Mouse (Mus musculus): ENCODE measurements at regions not wholly inside any gene's neighbourhood (a gene's known extent, or its start where the extent isn't known, plus 50 kb on each side); places are given as distances from the start of the nearest gene placed in this dataset.

DNA sequence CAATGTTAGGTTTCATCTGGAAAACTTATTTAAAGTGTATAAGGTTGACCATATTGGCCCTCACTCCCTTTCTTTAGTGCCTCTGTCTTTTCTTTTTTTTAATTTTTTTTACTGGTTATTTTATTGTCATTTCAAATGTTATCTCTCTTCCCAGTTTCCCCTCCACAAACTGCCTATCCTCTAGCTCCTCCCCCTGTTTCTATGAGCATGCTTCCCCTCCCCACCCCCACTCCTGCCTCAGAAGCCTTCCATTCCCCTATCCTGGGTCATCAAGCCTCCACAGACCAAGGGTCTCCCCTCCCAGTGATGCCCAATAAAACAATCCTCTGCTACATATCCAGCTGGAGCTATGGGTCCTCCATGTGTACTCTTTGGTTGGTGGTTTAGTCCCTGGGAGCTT lies 2134.9 kb upstream of the Lrrc6 start:
- DNase-seq (ENCODE audit: low spot score): no peak

DNA sequence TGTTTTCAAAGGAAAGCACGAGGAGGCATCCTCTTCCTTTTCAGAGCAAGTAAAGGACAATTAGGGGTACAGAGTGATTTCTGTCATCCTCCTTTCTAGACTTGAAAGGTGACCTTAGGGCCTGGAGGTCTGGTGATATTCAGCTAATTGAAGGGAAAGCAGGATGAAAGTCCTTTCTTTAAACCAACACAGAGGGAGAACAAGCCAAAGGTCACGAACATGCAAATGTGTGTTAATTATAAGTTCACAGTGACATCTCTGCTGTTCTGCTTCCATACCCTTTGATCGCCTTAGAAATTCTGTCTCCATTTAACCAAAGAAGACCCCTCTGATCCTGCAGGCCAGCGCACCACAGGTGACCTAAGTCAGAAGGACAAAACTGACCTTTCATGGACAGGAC lies 2126.3 kb upstream of the Lrrc6 start:
- DNase-seq (ENCODE audit: low spot score): no peak

DNA sequence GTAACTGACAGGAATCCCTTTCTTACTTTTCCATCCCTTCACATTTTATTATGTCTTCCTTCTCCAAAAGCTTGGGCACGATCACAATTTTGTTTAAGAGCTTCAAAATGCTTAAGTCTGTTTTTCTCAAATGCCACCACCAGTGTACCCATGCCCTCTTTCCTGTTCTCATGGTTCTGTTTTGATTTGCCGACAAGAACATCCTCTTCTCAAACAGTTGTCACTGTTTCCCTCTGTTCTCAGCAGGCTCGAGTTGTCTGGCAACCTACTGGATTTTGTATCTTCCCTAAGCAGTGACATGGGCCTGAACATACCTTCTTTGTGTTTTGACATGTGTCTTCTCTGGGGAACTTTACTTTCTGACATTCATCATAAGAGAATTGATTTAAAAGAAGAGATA lies 2124.1 kb upstream of the Lrrc6 start:
- no peak for DNase-seq (ENCODE audit: low spot score)

DNA sequence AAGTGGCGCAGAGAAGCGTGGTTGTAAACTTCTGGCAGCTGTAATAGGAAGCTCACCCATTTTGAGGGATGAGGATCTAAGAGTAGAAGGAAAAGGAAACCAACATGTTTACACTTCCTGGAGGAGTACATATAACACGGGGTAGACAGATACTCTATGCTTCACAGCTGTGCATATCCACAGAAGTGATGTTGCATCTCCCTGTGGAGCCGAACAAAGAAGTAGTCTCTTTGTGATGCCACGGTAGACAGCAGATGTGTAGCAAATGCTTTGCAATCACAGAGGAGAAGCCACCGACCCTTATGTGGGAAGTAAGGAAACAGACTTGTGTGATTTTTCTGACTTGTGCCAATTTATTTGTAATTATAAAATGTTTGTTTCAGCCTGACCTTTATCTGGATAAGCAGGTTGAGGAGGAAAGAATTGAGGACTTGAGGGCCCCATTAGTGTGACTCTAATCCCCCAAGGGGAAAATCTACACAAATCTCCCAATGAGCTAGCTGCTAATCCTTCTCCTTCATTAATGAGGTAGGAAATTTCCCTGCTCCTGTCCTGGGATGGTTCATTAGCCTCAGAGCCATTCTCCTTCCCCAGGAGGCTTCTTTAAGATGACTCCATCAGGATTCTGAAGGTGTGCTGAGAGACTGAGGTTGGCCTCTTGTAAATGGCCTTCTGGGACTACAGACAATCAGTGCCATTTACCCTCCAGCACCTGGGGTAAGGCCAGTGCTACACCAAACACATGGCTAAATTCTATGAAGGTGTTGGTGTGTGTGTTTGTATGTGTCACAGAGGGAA lies 2119.9 kb upstream of the Lrrc6 start:
- no peak for DNase-seq (ENCODE audit: low spot score)

DNA sequence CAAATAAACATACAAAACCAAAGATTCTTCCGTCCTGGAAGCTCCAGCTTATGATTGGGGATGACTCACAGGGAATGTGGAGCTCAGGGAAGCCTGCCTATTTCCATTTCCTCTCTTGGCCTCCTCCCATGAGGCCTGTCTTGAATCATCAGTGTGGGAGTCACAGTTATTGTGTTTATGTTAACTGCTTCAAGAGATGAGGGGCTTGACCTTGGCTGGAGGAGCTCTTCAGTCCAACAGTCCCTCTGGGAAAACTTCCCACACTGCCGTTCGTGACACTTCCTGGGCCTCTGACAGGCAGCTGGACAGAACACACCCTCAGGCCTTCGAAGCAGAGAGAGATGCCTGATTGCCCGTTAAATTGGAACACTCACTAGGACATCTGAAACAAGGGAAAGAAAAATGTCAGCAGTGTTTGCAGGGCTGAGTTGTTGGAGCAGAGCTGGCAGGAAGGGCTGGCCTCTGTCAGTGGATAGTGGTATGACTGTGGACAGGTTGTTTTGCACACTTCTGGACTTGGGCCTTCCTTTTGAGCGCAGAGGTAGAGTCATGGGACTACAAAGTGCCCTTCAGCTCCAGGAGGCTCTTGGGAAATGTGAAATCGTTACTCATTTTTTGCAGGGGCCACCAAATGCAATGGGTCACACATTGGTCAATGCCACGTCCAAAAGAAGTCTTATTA lies 2105.5 kb upstream of the Lrrc6 start:
- DNase-seq (ENCODE audit: low spot score): no peak

DNA sequence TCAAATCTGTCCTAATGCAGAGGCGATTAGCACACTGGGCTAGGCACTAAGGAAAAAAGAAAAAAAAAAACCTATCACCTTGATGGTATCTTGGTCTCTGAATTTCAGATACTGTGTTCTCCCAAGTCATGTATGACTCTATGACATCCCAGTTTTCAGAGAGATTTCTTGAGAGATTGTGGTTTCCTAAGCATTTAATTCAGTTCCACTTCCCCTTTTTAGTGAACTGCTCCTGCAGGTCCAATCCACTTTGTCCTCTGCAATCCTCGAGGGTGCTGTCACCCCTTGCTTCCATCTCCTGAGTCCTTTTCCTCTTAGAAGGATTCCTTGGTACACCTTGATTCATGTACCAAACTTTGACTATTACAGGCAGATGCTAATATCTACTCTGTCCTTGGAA lies 2104.8 kb upstream of the Lrrc6 start:
- DNase-seq (ENCODE audit: low spot score): no peak

DNA sequence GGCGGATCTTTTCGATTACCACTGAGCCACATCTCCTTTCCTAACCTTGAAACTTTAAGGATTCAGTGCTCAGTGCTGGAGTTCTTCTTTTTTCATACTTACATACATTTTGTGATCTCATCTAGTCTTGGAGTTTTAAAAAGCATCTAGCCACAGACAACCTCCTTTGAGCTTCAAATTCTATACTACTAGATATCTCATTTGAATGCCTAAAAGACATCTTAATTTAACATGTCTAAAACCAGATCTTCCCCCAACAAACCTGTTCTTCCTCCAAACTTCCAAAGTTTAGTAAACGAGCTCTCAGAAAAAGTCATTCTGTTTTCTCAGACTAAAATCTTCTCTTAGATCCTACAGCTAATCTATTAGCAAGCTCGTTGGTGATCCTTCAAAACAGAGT lies 2081.5 kb upstream of the Lrrc6 start:
- no peak for DNase-seq (ENCODE audit: low spot score)

DNA sequence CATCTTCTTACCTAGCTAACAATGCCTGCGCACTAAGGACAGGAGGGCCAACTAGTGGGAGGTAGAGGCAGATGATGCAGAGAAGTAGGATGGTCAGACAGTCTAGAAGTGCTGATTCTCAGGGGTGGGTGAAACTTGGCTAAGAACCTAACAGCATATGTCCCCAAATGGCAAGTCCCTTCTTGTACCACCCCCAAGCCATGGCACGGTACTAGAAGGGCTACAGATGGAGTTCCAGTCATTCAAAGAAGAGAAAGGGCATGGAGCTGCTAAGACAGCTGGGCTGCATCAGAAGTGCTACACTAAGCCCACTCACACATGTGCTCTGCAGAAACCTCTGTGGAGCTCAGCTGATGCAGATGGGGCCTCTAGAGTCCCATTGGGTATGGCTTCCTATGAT lies 2078.8 kb upstream of the Lrrc6 start:
- DNase-seq (ENCODE audit: low spot score): no peak

DNA sequence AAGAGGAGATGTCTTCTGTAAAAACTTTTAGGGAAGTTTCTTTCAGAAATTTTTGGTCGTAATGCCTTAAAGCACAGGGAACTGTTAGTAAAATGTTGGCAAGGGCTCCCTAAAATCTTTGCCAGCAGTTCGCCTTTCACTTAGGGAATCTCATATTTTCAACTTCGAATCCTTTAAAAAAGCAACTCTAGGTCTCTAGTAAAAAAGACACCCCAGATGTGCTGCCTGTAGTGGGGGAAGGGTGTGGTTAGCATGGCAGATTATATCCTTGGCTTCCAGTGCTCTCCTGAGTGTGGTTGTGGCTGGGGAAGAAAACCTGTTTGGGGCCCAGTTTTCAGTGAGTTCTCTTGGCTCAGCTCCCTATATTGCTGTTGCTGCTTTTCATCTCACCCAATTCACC lies 2059.9 kb upstream of the Lrrc6 start:
- no peak for DNase-seq (ENCODE audit: low spot score)

DNA sequence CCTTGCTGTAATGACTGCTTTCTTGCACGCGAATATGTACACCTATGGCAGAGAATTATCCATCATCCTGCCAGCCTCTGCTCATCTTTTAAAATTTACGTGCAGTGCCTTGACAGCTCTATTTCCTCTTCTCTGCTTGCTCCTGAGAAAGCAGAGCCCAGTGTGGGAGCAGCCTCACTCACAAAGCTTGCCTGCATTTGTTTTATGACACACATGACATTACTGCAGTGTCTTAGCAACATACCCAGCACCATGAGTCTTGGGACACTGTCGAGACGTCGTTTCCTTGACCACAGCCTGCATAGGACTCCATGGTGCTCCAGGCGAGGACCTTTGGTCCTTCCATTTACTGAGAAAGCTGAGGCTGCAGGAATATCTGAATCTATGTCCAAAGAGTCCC lies 2055.4 kb upstream of the Lrrc6 start:
- no peak for DNase-seq (ENCODE audit: low spot score)

DNA sequence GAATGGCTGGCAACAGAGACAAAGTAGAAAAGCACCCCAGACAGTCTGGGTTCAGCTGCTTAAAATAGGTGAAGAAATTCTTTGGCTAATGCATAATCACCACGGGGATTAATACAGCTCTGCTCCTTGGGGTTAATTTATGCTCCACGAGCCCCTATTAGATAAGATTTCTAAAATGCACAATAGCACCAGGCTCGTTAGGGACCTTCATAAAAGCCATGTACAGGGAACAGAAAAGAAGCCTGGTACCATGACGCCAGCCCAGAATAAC lies 2035.3 kb upstream of the Lrrc6 start:
- DNase-seq (ENCODE audit: low spot score): no peak

DNA sequence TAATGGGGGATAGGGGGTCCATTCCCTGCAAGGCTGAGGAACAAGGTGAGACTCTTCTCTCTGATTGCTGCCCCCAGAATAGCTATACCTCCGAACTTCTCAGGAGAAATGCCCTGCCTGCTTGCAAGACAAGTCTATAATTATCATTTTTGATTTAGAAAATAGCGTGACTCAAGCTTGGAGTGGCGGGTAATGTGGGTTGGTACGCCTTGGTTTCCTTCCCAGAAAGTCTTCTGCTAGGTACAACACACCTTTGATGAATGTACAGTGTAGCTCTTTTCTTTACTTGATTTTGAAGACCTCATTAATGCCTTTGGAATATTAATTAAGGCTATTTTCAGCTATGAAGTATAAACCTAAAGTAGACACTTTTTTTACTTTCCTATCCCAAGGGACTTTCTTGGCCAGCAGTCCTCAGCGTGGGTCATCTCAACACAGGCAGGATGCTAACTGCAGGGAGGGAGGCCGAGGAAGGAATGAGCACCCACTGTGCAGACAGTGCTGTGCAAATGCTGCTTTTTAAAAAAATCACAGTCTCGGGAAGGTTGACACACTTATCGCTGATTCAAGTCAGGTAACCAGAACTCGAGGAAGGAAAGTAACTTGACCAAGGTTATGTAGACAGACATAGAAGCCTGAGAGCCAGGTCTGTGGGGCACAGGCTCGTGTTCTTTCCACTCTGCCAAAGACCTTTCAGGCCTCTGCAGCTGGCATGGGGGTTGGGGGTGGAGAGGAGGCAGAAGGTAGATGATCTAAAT lies 2034.8 kb upstream of the Lrrc6 start:
- no peak for DNase-seq (ENCODE audit: low spot score)

DNA sequence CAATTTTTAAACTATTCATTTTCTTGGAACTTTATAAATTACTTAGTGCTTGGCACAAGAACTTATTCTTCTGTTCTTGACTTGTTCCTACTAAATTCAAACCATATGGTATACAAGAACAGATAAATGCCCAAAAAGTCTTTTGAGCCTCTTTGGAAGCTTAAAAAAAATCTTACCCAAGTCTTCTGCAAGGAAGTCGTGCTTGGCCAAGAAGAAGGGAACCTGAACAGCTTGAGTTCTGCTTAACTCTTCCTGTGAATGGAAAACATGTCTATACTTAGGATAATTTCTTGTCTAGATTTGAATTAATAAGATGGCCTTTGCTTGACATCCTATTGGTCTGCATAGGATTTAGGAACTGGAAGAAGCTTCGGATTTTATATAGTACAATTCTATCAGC lies 2020.0 kb upstream of the Lrrc6 start:
- DNase-seq (ENCODE audit: low spot score): no peak

DNA sequence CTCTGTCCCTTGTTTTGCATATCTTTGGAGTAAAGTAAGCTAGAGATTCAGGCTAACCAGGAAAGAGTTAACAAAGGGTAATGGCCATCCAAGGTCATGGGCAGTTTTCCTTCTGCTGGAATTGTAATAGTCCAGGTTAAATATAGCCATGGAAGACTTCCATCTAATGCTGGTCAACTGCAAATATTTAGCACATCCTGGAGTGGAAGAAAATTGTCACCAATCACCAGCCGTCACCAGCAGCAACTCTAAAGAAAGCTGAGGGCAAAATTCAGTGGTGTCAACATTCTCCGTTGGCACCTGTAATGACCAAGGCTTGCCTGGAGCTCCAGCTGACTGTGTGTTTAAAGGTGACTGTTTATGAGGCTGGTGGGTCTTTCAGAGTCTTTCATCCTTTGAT lies 2011.7 kb upstream of the Lrrc6 start:
- DNase-seq (ENCODE audit: low spot score): no peak

DNA sequence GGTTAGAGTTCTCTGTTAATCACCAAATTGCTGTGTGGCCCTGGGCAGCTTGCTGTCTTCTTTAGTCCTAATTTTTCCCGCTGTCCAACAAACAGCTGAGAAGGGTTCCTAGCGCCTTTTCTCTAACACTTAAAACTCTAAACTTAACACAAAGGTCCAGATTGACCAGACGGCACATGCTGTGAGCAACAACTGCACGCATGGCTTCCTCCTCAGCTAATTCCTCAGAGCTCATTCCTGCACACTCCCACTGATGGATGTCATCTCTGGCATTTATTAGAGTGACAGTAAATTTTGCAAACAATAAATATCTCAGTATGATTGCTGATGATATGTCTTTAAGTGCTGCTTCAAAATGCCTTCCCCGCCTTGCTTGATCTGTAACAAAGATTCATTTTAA lies 2007.5 kb upstream of the Lrrc6 start:
- DNase-seq (ENCODE audit: low spot score): no peak

DNA sequence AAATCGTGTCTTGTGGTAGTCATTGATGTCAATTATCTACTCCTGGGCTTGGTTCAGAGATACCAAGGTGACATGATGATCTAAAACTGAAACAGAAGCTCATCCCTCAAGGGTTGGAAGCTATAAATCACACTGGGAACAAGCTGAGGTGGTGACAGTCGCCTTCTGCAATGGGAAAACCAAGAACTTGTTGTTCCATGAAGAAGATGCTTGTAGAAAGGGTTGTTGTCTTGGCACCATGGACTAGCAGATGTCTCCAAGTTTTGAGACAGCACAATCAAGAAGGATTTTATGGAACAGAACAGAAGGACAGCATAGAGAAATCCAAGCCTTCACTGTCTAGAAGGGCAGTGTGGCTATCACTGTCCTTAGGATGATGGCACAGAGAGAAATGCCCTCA lies 2005.4 kb upstream of the Lrrc6 start:
- no peak for DNase-seq (ENCODE audit: low spot score)

DNA sequence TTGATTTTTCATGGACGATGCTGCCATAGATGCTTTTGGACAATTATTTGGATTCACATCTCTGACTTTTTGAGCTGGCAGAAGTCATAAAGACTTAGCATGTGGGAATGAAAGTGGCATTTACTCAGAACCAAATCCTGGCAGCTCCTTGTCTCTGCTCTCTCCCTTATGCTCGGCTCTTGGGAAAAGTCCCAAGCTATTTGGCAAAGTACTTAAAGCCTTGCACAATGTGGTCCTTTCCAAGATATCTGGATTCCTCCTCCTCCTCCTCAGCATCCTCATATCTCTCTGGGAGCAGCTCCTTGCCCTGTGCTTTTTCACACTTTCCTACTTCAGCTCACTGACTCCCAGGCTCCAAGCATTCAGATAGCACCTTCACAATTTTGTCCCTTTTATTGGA lies 1995.7 kb upstream of the Lrrc6 start:
- DNase-seq (ENCODE audit: low spot score): no peak

DNA sequence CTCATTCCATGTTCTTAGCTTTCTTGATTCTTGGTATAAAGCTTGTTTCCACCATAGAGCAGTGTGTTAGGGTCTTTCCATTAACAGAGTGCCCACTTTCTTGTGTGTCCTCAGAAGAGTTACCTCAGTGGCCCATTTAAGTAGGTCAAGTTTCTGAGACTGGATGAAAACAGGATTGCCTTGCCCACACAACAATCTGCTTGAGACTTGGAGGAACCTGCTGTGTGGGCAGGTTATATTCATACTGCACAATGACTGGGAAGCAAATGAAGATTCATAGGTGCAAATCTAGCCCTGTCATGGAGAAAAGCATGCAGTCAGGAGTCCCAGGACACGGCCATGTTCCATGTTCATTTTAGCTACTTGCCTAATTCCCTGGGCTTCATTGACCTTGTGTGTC lies 1984.1 kb upstream of the Lrrc6 start:
- DNase-seq (ENCODE audit: low spot score): no peak

DNA sequence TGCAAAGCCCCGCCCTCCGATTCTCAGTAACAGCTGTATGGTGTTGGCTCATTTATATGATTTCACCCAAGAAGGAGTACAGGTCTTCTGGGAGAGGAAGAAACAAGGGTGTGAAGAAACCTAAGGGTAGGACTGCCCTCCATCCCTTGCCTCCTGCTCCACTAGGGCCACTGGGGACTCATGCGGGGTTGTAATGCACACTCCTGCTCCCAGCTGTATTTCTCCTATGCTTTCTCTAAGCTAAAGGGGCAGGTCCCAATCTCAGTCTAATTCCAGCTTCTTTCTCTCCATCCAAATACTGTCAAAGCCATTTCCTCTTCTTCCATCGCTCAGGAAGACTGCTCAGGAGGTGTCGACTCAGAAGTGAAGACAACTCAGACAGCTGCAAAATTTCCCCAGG lies 1977.0 kb upstream of the Lrrc6 start:
- DNase-seq (ENCODE audit: low spot score): no peak

DNA sequence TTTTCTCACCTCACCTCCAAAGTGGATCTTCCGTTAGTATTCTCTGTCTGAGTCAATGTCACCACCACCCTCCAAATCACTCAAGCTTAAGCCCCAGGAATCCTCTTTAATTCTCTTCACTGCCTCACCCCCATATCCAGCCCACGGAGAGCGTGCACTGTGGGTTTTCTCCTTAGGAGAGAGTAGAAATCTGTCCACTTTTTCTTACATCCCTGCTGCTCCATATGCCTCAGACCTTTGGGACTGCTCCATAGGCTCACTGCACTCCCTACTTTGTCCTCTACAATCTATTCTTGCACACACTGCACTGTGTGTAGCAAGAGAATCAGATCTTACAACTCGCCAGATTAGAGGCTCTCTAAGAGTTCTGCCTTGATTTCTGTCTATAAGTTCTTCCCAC lies 1971.2 kb upstream of the Lrrc6 start:
- no peak for DNase-seq (ENCODE audit: low spot score)

DNA sequence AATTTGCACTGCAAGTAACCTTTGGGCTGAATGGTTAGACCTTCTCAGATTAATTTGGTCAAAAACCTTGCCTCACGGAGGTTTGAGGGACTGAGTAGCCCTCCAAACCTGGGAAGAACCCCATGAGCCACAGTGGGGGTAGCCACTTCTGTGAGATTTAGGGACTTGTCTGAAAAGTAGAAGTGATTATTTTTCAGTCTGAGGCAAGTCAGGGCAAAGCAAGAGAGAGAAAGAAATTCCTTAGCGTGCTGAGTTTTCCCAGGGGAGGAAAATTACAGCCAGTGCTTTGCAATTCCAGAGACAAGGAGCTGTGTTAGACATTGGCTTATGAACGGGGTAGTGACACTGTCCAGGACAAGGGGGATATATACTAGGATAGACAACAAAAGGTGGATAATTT lies 1962.1 kb upstream of the Lrrc6 start:
- DNase-seq (ENCODE audit: low spot score): no peak

DNA sequence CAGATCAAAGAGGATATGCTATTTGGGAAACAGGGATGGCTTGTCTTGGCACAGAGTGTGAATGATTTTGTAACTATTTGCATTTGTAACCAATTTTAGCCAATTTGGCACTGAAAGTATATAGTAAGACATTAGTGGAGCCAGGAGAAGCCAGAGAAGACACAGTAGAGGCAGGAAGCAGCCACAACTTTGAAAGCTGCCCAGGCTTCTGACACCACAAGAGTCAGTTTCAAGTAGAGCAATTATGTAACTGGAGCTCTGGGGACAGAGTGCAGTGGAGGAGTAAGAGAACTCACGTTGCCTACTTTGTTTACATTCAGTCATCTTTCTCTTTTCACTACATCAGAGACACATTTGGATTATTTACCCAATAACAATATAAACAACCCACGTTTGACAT lies 1956.5 kb upstream of the Lrrc6 start:
- DNase-seq (ENCODE audit: low spot score): no peak

DNA sequence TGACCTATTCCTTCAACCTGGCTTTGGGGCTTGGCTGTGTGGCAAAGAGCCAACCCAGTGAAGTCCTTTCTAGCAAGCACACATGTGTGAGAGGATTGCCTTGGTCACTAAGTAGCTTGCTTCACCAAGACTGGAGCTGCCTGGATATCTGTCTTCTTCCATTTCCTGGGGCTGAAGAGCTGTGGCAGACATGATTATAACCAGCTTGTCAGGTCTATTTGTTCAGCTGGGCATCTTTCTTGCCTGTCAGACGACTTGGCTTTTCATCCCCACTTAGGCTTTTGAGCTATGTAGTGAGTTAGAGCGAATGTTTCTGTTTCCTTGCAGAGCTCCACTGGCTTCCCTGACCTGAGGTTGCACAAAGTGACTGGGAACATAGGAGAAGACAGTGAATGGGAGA lies 1951.3 kb upstream of the Lrrc6 start:
- DNase-seq (ENCODE audit: low spot score): no peak

DNA sequence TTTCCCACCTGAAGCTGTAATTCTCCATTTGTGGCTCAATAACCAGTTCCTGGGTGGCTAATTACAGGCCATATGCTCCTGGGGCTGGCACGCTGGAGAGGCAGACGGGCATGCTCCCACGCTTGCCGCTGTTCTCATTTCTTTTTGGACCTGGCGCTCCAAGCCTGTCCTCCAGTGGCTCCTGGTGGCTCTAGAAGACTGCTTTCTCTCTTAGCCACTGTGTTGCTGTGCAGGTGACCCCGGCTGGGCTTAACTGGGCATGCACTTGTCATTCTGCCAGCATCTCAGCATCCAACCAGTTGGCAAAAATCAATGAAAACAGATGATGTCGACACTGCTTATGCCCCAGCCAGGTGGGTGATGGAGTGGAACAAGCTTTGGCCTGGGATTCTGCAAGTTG lies 1944.6 kb upstream of the Lrrc6 start:
- DNase-seq (ENCODE audit: low spot score): no peak
